Mouse (Mus musculus): ENCODE data around the gene Cwc15.
"Not testable (repeated sequence)": the region's sequence is repeated elsewhere in the genome, so short reads cannot be mapped to it uniquely, and the experiment has no call there.

GRCm38 (mm10) chr9:14451120-14451519, 49.3 kb upstream of the Cwc15 start:
- not testable (repeated sequence) for TF ChIP-seq POLR2A (IDR thresholded peaks at IDR 0.05; ENCODE audit: extremely low read depth, insufficient read depth, low read length)
- peak; percentile 49 for TF ChIP-seq CTCF (IDR thresholded peaks at IDR 0.05; ENCODE audit: low read depth, low read length)

Measured in liver, adult 2 months (tissue).